Mouse (Mus musculus): ENCODE data around the gene Depdc5.

GRCm38 (mm10) chr5:33021622-33022021, 158.1 kb downstream of the Depdc5 start:
- no peak for TF ChIP-seq ZNF384 (IDR thresholded peaks at IDR 0.05; ENCODE audit: low read depth, low read length)
- no peak for TF ChIP-seq CHD2 (IDR thresholded peaks at IDR 0.05; ENCODE audit: low read depth, low read length)

All from ES-E14 (cell line).